Mouse (Mus musculus) inflammation-experienced regulatory T-cells (primary cell): ENCODE data around the gene Per1. TPM values are rescaled to one million over a fixed set of nuclear protein-coding genes. Genes with fewer than 3 reads are reported as not detected.

Experiments used
- polyA plus RNA-seq, 2 experiments: library from polyadenylated mRNA; unstranded; fragments of 100-300 nt; shearing (Covaris generic); gene quantifications; one replicate each; pipeline ENCODE4 v1.2.1; 2017

The Per1 gene
- polyA plus RNA-seq: 10 to 100 TPM in 1 of 2 experiments, 1 to 10 TPM in 1; 4.8 to 12.0 TPM

DNA sequence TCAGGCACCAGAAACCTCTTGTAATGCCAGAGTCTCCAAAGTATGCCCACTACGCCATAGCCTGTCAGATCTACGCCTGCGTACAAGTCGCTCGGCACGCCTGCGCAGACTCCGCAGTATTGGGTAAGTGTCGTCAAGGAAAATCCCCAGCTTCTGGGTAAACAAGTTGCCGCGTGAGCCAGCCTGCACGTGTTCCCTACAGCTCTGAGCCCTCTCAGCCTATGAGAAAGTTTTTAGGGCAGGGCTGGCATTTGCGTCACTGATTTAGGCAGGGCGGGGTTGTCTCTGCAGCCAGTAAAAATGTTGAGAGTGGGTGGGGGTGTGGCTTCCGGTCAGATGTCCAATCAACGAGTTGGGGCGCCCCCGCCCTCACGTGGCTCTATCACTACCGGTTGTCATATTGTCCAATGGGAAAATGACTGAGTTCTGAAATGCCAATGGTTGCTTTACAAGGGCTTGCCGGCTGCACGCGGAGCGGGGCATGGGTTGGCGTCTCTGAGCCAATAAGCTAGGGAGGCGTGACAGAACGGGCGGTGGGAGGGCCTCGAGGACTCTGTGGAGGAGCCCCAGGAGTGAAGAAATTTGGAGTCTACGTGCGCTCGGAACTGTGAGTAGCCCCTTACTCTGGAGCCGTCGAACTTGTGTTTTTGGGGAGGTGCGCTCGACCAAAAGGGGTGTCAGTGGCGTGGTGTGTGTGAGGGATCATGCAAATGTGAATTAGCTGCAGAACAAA, at the start of gene Per1:
TSS of gene Per1 (plus strand) at position 521 of the 733 bp plus-strand sequence.

DNA sequence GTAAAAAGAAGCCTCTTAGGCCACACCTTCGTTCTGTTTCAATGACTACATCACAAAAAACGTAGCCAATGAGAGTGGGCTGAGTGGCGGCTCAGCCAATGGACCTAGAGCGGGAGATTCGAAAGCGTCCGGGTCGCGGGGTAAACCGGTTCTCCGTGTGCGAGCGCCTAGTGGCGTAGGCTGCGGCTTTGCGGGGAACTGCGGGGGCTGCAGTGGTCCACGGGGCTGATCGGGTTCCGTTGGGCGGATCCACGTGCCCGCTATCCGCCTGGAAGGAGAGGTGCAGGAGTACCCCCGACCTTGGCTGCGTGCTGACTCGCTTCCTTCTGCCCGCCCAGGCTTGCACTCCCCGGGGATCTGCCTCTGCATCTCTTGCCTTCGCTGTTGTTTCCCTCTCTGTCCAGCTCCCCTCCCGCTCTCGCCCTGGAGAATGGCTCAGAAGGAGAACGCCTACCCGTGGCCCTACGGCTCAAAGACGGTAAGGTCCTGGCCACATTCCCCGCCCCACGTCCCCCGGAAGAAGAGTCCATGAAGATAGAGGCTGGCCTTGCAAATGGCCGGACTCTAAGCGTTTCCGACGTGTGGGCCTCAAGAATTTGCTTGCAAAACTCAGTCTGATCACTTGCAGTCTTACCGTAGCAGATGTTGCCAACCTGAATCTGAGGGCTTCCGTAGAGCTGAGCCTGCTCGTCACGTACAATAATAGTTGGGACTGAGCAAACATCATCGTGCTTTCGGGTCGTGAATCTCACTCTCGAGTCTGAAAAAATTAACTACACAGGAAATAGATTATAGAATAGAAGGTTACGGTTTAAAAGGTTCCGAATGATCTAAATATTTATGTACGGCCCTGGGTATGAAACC, 49.3 kb upstream of the Per1 start, which contains the start of gene Aurkb:
TSS of gene Aurkb (plus strand) at position 117 of the 864 bp plus-strand sequence.

DNA sequence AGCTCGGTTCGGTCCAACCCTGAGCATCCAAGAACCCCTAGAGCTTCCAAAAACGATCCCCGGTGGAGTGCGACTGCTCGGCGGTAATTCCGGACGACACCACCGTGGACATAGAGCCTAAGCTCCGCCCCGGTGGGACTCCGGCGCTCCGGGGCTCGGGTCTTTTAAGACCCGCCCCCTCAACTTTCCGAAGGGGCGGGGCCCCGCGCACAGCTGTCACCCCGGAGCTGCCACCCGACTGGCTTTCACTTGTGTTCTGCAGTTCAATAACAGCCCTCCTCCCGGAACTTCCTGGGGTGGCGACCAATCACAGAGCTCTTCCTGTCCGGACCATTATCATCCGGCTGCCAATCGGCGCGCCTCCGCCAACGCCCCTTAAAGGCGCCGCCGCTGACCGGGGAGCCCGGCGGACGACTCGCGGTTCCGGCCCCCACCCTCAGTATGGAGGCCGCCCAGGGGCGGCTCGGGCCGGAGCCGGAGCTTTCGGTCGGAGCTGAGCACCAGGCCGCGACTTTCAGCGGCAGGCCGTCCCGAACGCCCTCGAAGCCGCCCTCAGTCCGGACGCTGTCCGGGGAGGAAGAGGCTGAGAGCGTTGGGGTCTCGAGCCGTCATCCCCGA, 35.6 kb upstream of the Per1 start, which contains the start of gene Borcs6:
TSS of gene Borcs6 (plus strand) at position 361 of the 618 bp plus-strand sequence.

DNA sequence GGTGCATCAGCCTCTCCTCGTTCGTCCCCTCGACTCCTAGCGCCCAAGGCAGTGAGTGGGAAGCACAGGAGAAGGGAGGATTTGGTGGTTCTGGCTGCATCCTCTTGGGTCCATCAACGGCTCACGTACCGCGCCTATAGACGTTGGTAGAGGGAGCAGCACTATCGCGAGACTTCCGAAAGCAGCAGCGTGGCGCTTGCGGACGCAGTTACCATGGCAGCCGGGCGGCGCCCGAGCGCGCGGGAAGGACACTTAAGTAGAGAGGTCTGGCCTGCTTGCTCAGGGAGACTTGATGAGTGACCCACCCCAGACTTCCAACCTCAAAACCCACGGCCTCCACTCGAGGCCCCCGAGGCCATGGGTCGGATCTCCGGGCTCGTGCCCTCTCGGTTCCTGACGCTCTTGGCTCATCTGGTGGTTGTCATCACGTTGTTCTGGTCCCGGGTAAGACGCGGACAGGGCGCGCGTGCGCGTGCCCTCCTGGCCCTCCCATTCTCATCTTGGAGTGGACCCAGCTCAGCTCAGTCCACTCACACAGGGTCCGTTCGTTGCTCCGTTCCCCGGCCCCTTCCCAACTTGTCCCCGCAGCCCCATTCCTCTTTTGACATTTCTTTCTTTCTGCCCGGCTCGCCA, 24.3 kb upstream of the Per1 start, which contains the start of gene Tmem107:
TSS of gene Tmem107 (plus strand) at position 217 of the 633 bp plus-strand sequence.

DNA sequence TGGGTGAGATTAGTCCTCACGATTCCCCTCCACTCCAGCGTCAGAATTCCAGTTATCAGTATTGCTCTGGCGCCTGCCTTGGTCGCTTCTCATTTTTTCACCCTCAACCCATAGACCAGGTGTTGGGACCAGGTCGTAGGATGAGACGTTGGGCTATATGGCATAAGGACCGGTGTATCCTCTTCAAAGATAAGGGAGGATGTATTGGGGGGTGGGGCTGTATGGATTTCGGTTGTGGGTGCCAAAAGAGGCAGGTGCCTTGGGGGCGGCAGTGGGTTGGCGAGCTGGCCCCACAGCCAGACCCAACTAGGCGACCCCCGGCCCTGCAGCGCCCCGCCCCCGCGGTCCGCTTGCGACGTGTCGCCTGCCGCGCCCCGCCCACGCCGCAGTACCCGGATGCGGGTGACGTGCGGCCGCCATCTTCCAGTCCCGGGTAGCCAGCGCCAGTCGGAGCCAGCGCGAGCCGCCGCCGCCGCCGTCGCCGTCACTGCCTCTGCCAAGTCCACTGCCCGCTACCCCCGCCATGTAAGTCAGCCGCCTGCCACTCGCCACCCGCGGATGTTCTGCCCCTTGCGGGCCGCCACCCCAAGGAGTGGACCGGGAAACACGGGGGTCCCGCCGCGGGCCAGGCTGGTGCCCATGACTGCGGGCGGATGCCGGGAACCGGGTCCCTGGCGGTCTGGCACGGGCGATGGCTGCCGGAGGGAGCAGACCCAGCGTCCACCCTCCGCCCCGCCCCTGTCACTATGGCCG, 6.7 kb upstream of the Per1 start, which contains the start of gene Vamp2:
TSS of gene Vamp2 (plus strand) at position 388 of the 753 bp plus-strand sequence.

DNA sequence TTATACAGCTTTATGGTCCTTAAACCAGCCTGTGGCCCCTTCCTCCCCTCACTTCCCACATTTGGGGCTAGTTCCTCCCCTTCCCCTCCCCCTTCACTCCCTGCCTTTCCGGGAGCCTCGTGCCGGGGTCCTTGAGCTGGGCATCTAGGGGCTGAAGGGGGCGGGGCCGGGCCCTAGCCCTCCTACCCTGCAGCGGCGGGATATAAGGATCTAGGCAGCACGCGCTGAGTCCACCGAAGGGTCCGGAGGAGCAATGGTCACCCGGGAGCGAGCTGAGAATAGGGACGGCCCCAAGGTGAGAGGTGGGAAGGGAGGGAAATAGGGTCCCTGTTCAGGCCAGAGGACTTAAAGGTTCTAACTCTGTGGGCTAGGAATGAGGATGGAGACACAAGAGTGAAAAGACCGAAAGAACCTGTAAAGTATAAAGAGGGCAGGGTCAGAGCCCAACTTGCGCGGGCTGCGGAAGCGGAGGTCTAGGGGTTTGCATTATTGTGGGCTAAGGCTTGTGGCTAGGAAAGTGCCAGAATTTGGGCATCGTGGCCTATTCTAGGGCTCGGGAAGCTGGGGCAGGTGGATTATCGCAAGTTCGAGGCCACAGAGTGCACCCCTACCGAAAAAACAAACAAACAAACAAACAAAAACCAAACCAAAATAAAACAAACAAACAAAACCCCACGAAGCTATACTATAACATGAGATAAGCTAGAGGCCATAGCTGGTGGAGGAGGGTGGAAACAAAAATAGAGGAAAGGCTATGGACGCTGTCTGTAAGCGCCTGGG, 25.4 kb downstream of the Per1 start, which contains the start of gene Hes7:
TSS of gene Hes7 (plus strand) at position 184 of the 780 bp plus-strand sequence.

DNA sequence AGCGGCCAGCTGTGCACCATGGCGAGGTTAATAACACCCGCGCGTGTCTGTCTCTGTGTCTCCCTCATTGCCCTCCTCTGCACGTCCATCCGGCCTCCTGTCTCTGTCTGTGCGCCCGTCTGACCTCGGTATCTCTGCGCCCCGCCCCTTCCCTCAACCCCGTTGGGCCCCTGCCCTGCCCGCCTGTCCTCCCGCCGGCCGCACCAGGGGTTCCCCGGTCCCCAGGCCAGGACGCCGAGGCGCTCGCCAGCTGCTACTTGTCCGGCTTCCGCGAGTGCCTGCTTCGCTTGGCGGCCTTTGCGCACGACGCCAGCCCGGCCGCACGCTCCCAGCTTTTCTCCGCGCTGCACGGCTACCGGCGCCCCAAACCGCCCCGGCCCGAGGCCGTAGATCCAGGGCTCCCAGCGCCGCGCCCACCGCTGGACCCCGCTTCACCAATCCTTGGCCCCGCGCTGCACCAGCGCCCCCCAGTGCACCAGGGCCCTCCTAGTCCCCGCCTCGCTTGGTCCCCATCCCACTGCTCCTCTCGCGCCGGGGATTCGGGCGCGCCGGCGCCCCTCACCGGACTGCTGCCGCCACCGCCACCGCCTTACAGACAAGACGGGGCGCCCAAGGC, 27.4 kb downstream of the Per1 start, which contains the start of gene 9130213A22Rik:
TSS of gene 9130213A22Rik (minus strand) at position 254 of the 616 bp plus-strand sequence.

DNA sequence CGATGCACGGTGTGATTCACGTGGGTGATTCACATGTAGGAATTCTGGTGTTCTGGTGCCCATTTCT, 30.7 kb downstream of the Per1 start, which contains the start of gene Aloxe3:
TSS of gene Aloxe3 (plus strand) at position 45 of the 67 bp plus-strand sequence.

DNA sequence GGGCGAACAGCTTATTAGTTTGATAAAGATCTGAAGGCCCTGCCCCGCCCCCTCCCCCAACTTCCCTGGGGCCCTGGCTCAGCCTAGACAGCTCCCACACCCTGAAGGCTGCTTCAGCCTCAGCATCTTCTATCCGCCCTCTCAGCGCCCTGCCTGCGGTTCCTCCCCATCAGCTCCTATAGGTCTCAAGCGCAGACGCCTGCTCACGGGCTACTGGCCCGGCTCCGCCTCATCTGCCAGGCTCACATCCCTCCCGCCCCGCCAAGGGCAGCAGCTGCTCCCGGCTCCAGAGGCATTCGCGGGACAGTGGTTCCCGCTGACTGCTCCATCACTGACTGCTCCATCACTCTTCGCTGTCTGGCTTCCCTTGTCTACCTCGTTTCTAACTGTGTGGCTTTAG, 61.8 kb downstream of the Per1 start, which contains the start of gene Alox12b:
TSS of gene Alox12b (plus strand) at position 190 of the 400 bp plus-strand sequence.

Other genes starting within 250 kb of the Per1 start
- gene Ndel1, start 223.4 kb upstream of the Per1 start, polyA plus RNA-seq: 10 to 100 TPM; 58.3 to 68.8 TPM
- gene Rnf222, start 206.7 kb upstream of the Per1 start, polyA plus RNA-seq: under 1 TPM in 1 of 2 experiments, not detected in 1; 0.13 TPM
- gene Rpl26, start 193.6 kb upstream of the Per1 start, polyA plus RNA-seq: 100 to 1,000 TPM; 738 to 754 TPM
- 1 to 10 TPM in 1 of 2 experiments, under 1 TPM in 1; 0.51 to 4.0 TPM for gene Odf4, start 168.1 kb upstream of the Per1 start, polyA plus RNA-seq
- under 1 TPM; 0.19 to 0.78 TPM for gene Arhgef15, start 137.7 kb upstream of the Per1 start, polyA plus RNA-seq
- 10 to 100 TPM in 1 of 2 experiments, 1 to 10 TPM in 1; 6.6 to 12.5 TPM for gene Slc25a35, start 127.1 kb upstream of the Per1 start, polyA plus RNA-seq
- gene Rangrf, start 120.0 kb upstream of the Per1 start, polyA plus RNA-seq: 10 to 100 TPM; 20.6 to 25.1 TPM
- gene Pfas, start 86.8 kb upstream of the Per1 start, polyA plus RNA-seq: 1 to 10 TPM; 3.4 to 4.0 TPM
- 10 to 100 TPM; 21.2 to 28.1 TPM for gene Ctc1, start 79.3 kb upstream of the Per1 start, polyA plus RNA-seq
- 1 to 10 TPM; 3.4 to 5.2 TPM for gene Aurkb, start 49.6 kb upstream of the Per1 start, polyA plus RNA-seq
- gene Borcs6, start 35.5 kb upstream of the Per1 start, polyA plus RNA-seq: 1 to 10 TPM; 6.4 to 7.6 TPM
- 1 to 10 TPM; 2.4 to 4.8 TPM for gene Tmem107, start 24.4 kb upstream of the Per1 start, polyA plus RNA-seq
- gene Vamp2, start 6.7 kb upstream of the Per1 start, polyA plus RNA-seq: 100 to 1,000 TPM; 137 to 175 TPM
- gene Hes7, start 25.2 kb downstream of the Per1 start, polyA plus RNA-seq: under 1 TPM in 1 of 2 experiments, not detected in 1; 0.51 TPM
- under 1 TPM in 1 of 2 experiments, not detected in 1; 0.40 TPM for gene 9130213A22Rik, start 27.4 kb downstream of the Per1 start, polyA plus RNA-seq
- 1 to 10 TPM in 1 of 2 experiments, under 1 TPM in 1; 0.27 to 1.6 TPM for gene Aloxe3, start 30.7 kb downstream of the Per1 start, polyA plus RNA-seq
- gene Alox12b, start 61.8 kb downstream of the Per1 start, polyA plus RNA-seq: under 1 TPM in 1 of 2 experiments, not detected in 1; 0.18 TPM
- 10 to 100 TPM in 1 of 2 experiments, 1 to 10 TPM in 1; 5.9 to 12.5 TPM for gene Alox8, start 102.6 kb downstream of the Per1 start, polyA plus RNA-seq
- gene Gucy2e, start 141.8 kb downstream of the Per1 start, polyA plus RNA-seq: under 1 TPM; 0.34 to 0.43 TPM
- 10 to 100 TPM; 11.8 to 14.0 TPM for gene Cntrob, start 228.6 kb downstream of the Per1 start, polyA plus RNA-seq
- gene Trappc1, start 228.8 kb downstream of the Per1 start, polyA plus RNA-seq: 100 to 1,000 TPM in 1 of 2 experiments, 10 to 100 TPM in 1; 91.3 to 101 TPM
- 1 to 10 TPM; 1.3 to 1.5 TPM for gene Kcnab3, start 231.0 kb downstream of the Per1 start, polyA plus RNA-seq
- 10 to 100 TPM in 1 of 2 experiments, 1 to 10 TPM in 1; 5.8 to 13.3 TPM for gene Rnf227, start 245.2 kb downstream of the Per1 start, polyA plus RNA-seq